Mouse (Mus musculus) urinary bladder, postnatal 14 days (tissue): ENCODE results near the gene Pdxp.

ENCODE experiments used
- DNase-seq: peaks from one replicate; pipeline ENCODE4 v3.0.0; 2021; ENCODE audit warnings: low spot score

Gene Pdxp

GRCm38 (mm10) chr15:78927788-78928457 is 14.2 kb downstream of the Pdxp start:
- DNase-seq, result peak; percentile 83

- DNase-seq, result no peak
Observed at GRCm38 (mm10) chr15:78928539-78928938, 14.8 kb downstream of the Pdxp start.

- no peak for DNase-seq
Observed at GRCm38 (mm10) chr15:78930192-78930706, 16.5 kb downstream of the Pdxp start.

GRCm38 (mm10) chr15:78930801-78931426 is 17.2 kb downstream of the Pdxp start:
- no peak for DNase-seq

- peak; percentile 60 for DNase-seq
Observed at GRCm38 (mm10) chr15:78931577-78931976, 17.9 kb downstream of the Pdxp start.

- DNase-seq, result peak; percentile 81
Observed at GRCm38 (mm10) chr15:78934784-78935320, 21.1 kb downstream of the Pdxp start, which contains the start of gene Nol12. TSS of gene Nol12 (plus strand) at chr15:78934933.

GRCm38 (mm10) chr15:78936403-78936802 is 22.7 kb downstream of the Pdxp start:
- DNase-seq, result no peak

- DNase-seq, result no peak
Observed at GRCm38 (mm10) chr15:78937311-78937710, 23.6 kb downstream of the Pdxp start.

- DNase-seq, result no peak
Observed at GRCm38 (mm10) chr15:78937963-78938362, 24.2 kb downstream of the Pdxp start.

GRCm38 (mm10) chr15:78940325-78940724 is 26.6 kb downstream of the Pdxp start:
- DNase-seq, result no peak

GRCm38 (mm10) chr15:78942663-78943062 is 28.9 kb downstream of the Pdxp start:
- peak; percentile 80 for DNase-seq

GRCm38 (mm10) chr15:78946232-78946631 is 32.5 kb downstream of the Pdxp start:
- no peak for DNase-seq

GRCm38 (mm10) chr15:78947657-78948056 is 33.9 kb downstream of the Pdxp start, which contains the start of gene Triobp:
TSS of gene Triobp (plus strand) at chr15:78947724.
- DNase-seq, result peak; percentile 84

- no peak for DNase-seq
Observed at GRCm38 (mm10) chr15:78948152-78948725, 34.5 kb downstream of the Pdxp start.

- no peak for DNase-seq
Observed at GRCm38 (mm10) chr15:78948883-78949282, 35.2 kb downstream of the Pdxp start.

GRCm38 (mm10) chr15:78955663-78956062 is 41.9 kb downstream of the Pdxp start:
- DNase-seq, result no peak

GRCm38 (mm10) chr15:78956351-78956750 is 42.6 kb downstream of the Pdxp start:
- DNase-seq, result no peak

- no peak for DNase-seq
Observed at GRCm38 (mm10) chr15:78957021-78957420, 43.3 kb downstream of the Pdxp start.

GRCm38 (mm10) chr15:78959537-78959936 is 45.8 kb downstream of the Pdxp start:
- DNase-seq, result no peak

- peak; percentile 83 for DNase-seq
Observed at GRCm38 (mm10) chr15:78960088-78960487, 46.4 kb downstream of the Pdxp start.

- peak; percentile 69 for DNase-seq
Observed at GRCm38 (mm10) chr15:78962885-78963284, 49.2 kb downstream of the Pdxp start.
